Mouse (Mus musculus) cerebellum, postnatal 10 days (tissue): ENCODE results near the gene Fut11.
"Not testable (repeated sequence)": the region's sequence is repeated elsewhere in the genome, so short reads cannot be mapped to it uniquely, and the experiment has no call there.

Experiments used
- DNase-seq, 2 experiments: peaks; one replicate each; pipeline ENCODE4 v3.0.0; 2021; ENCODE audit warnings: mixed read lengths in 2 of 2

Gene Fut11

GRCm38 (mm10) chr14:20677906-20678305 lies 16.9 kb upstream of the Fut11 start:
- no peak for DNase-seq

GRCm38 (mm10) chr14:20681742-20682141 lies 13.0 kb upstream of the Fut11 start:
- DNase-seq = no peak

- no peak for DNase-seq
Measured at GRCm38 (mm10) chr14:20682498-20682897, 12.3 kb upstream of the Fut11 start.

- no peak for DNase-seq
Measured at GRCm38 (mm10) chr14:20686576-20686975, 8.2 kb upstream of the Fut11 start.

GRCm38 (mm10) chr14:20689009-20689408 lies 5.8 kb upstream of the Fut11 start:
- DNase-seq = no peak

- DNase-seq = no peak
Measured at GRCm38 (mm10) chr14:20691772-20692171, 3.0 kb upstream of the Fut11 start.

- no peak for DNase-seq
Measured at GRCm38 (mm10) chr14:20693589-20694101, 1.1 kb upstream of the Fut11 start.

- DNase-seq = peak in 1 of 2 experiments; percentile 35
Measured at GRCm38 (mm10) chr14:20694185-20694883, 434 bp upstream of the Fut11 start.

- DNase-seq = no peak
Measured at GRCm38 (mm10) chr14:20695761-20696520, 1.2 kb downstream of the Fut11 start.

GRCm38 (mm10) chr14:20696986-20697385 lies 2.2 kb downstream of the Fut11 start:
- DNase-seq = peak; percentile 67 to 72

- no peak for DNase-seq
Measured at GRCm38 (mm10) chr14:20698515-20698914, 3.7 kb downstream of the Fut11 start.

- no peak for DNase-seq
Measured at GRCm38 (mm10) chr14:20700362-20700761, 5.6 kb downstream of the Fut11 start.

- DNase-seq = no peak
Measured at GRCm38 (mm10) chr14:20701554-20701953, 6.8 kb downstream of the Fut11 start.

GRCm38 (mm10) chr14:20702096-20702740 lies 7.5 kb downstream of the Fut11 start:
- no peak for DNase-seq

GRCm38 (mm10) chr14:20702741-20703381 lies 8.1 kb downstream of the Fut11 start, which contains the start of gene Chchd1:
Gene Chchd1, plus strand, starts transcription at chr14:20703006.
- DNase-seq = peak; percentile 96 to 97

GRCm38 (mm10) chr14:20703461-20703860 lies 8.7 kb downstream of the Fut11 start:
- DNase-seq = not testable (repeated sequence)

GRCm38 (mm10) chr14:20707201-20708190 lies 12.7 kb downstream of the Fut11 start, which contains the start of gene Zswim8:
Gene Zswim8, plus strand, starts transcription at chr14:20707552.
- DNase-seq = peak; percentile 93

GRCm38 (mm10) chr14:20708239-20708638 lies 13.5 kb downstream of the Fut11 start:
- no peak for DNase-seq

- no peak for DNase-seq
Measured at GRCm38 (mm10) chr14:20713832-20714231, 19.1 kb downstream of the Fut11 start.

- no peak for DNase-seq
Measured at GRCm38 (mm10) chr14:20718443-20718842, 23.7 kb downstream of the Fut11 start.

GRCm38 (mm10) chr14:20719767-20720166 lies 25.0 kb downstream of the Fut11 start:
- no peak for DNase-seq
